In genomic region chrX:159222474-159222873, GRCm38 (mm10) we compare ENCODE assay signal across 24 mouse cellular contexts. TPM values are rescaled to one million over a fixed set of nuclear protein-coding genes. Genes with fewer than 3 reads are reported as not detected.
DNase-seq lines count a peak whose midpoint lies in the region; ATAC-seq lines count a peak whose summit lies in the region.
"Had no signal": no experiment of that assay in that cellular context is flagged by ENCODE, and none has a peak within 500 bp of the region (broad histone marks: within the 10 kb centered on the region; RNA-seq: fewer than 3 reads in every experiment).

No protein-coding gene starts in this region.

- H3K27ac ChIP-seq in heart, embryonic 13.5 days (replicated peaks), result peak overlapping the region; percentile 62; the same call in 1 of the 2 replicates
- H3K27ac ChIP-seq: embryonic facial prominence, embryonic 13.5 days; hindbrain, embryonic 13.5 days; limb, embryonic 13.5 days; liver, embryonic 15.5 days; midbrain, embryonic 15.5 days; stomach, embryonic 15.5 days had no signal

- H3K4me1 ChIP-seq in heart, embryonic 13.5 days, result no peaks in the 10 kb centered on the region; the same call in 1 of the 2 replicates
- H3K4me1 ChIP-seq: embryonic facial prominence, embryonic 13.5 days; hindbrain, embryonic 13.5 days; limb, embryonic 13.5 days; liver, embryonic 15.5 days; megakaryocyte, embryonic 14.5 days; midbrain, embryonic 15.5 days; stomach, embryonic 15.5 days had no signal

- peak; percentile 2 for DNase-seq in adrenal gland, postnatal 10 days
- DNase-seq in adrenal gland, postnatal 25 days, result no peak
- peak; percentile 7 to 35 for DNase-seq in heart, adult 18-20 months
- DNase-seq in heart, postnatal 25 days (ENCODE audit: low spot score), result no peak
- no peak for DNase-seq in spleen, postnatal 14 days (ENCODE audit: low spot score in 2 of 2)
- no peak for DNase-seq in embryo, embryonic 9.5 days (ENCODE audit: extremely low spot score)
- DNase-seq: cerebellum, adult 11 months; forebrain, postnatal 0 days; kidney, adult 11 months; kidney, postnatal 10 days; lung, postnatal 10 days; retina, postnatal 1 day; thymus, postnatal 14 days had no signal

- H3K9ac ChIP-seq in heart, embryonic 13.5 days, result no peak overlapping the region
- H3K9ac ChIP-seq: embryonic facial prominence, embryonic 13.5 days; forebrain, postnatal 0 days; hindbrain, embryonic 13.5 days; limb, embryonic 13.5 days; liver, embryonic 15.5 days; midbrain, embryonic 15.5 days; stomach, embryonic 15.5 days had no signal

- H3K9me3 ChIP-seq in heart, embryonic 13.5 days, result no peaks in the 10 kb centered on the region
- H3K9me3 ChIP-seq: embryonic facial prominence, embryonic 13.5 days; G1E; hindbrain, embryonic 13.5 days; limb, embryonic 13.5 days; liver, embryonic 15.5 days; megakaryocyte, embryonic 14.5 days; midbrain, embryonic 15.5 days; stomach, embryonic 15.5 days had no signal

- 26% methylated on average over 3 of the region's 3 CpGs for WGBS in heart, embryonic 13.5 days

- H3K27me3 ChIP-seq in heart, embryonic 13.5 days (replicated peaks), result no peaks in the 10 kb centered on the region
- H3K27me3 ChIP-seq: liver, embryonic 15.5 days; midbrain, embryonic 15.5 days; stomach, embryonic 15.5 days had no signal

- ATAC-seq in heart, embryonic 13.5 days (ENCODE audit: extremely low read depth, insufficient number of reproducible peaks, low FRiP score, low TSS enrichment), result peak; percentile 63; the same call in 1 of the 2 replicates
- 0 out of 2 replicates have a peak, but pooled peaks have one; percentile 37 for ATAC-seq in megakaryocyte progenitor cell, adult 5-6 weeks (replicated peaks; ENCODE audit: poor library complexity)
- ATAC-seq: CD4-positive, CD25-positive, alpha-beta regulatory T cell, adult 4 months; forebrain, postnatal 0 days; midbrain, embryonic 15.5 days had no signal

- H3K4me2 ChIP-seq in heart, embryonic 13.5 days, result peak overlapping the region; percentile 36; the same call in 1 of the 2 replicates
- H3K4me2 ChIP-seq: embryonic facial prominence, embryonic 13.5 days; hindbrain, embryonic 13.5 days; limb, embryonic 13.5 days; liver, embryonic 15.5 days; midbrain, embryonic 15.5 days; stomach, embryonic 15.5 days had no signal

- H3K36me3 ChIP-seq in heart, embryonic 13.5 days, result no peaks in the 10 kb centered on the region
- H3K36me3 ChIP-seq: embryonic facial prominence, embryonic 13.5 days; G1E; hindbrain, embryonic 13.5 days; limb, embryonic 13.5 days; liver, embryonic 15.5 days; midbrain, embryonic 15.5 days; stomach, embryonic 15.5 days had no signal

- intact Hi-C loops in heart, postnatal 25 days (cut with DNase I), result no loop called here

- H3K4me3 ChIP-seq in heart, embryonic 13.5 days, result no peak overlapping the region
- H3K4me3 ChIP-seq: embryonic facial prominence, embryonic 13.5 days; hindbrain, embryonic 13.5 days; limb, embryonic 13.5 days; liver, embryonic 15.5 days; megakaryocyte, embryonic 14.5 days; midbrain, embryonic 15.5 days; stomach, embryonic 15.5 days had no signal

RNA-seq across cellular contexts. Expression of gene Rps6ka3, which starts 12.4 kb away (rescaled TPM):
- 10 to 100 TPM; 49.3 to 55.5 TPM for total RNA-seq in adrenal gland, postnatal 10 days (2021)
- 56.0 and 57.8 TPM in 2 replicates for total RNA-seq in adrenal gland, postnatal 25 days (2021)
- total RNA-seq in heart, adult 18-20 months (2021), result 10 to 100 TPM; 29.0 to 44.6 TPM
- 10 to 100 TPM; 36.3 to 38.6 TPM for total RNA-seq in heart, postnatal 25 days (2021)
- polyA plus RNA-seq in heart, embryonic 13.5 days (2015; fragmentation: Nextera tagmentation; extraction: Ambion mirVana), result 5.9 TPM in 2 replicates
- 60.2 and 64.4 TPM in 2 replicates for total RNA-seq in megakaryocyte progenitor cell, adult 5-6 weeks (2015)
- 28.0 and 35.8 TPM in 2 replicates for total RNA-seq in megakaryocyte progenitor cell, adult 5-6 weeks (2017)

Comparison
In these comparisons a context has a peak if more than half of its experiments do, and no peak if none do; other contexts are left out.
1. DNase-seq: peak in adrenal gland, postnatal 10 days (single experiment) and heart, adult 18-20 months (2 of 2); none in adrenal gland, postnatal 25 days (single experiment), heart, postnatal 25 days (single experiment), spleen, postnatal 14 days (0 of 2) and embryo, embryonic 9.5 days (single experiment).